Mouse (Mus musculus) heart, adult 9 months (tissue): ENCODE results near the gene Agr3.

Source experiments
- DNase-seq, 2 experiments: peaks; one replicate each; pipeline ENCODE4 v3.0.0; 2022; ENCODE audit warnings: low spot score in 2 of 2

Gene Agr3

GRCm38 (mm10) chr12:35925402-35925801 is at the start of gene Agr3:
Agr3 (plus strand) TSS chr12:35925620.
- no peak for DNase-seq

DNA sequence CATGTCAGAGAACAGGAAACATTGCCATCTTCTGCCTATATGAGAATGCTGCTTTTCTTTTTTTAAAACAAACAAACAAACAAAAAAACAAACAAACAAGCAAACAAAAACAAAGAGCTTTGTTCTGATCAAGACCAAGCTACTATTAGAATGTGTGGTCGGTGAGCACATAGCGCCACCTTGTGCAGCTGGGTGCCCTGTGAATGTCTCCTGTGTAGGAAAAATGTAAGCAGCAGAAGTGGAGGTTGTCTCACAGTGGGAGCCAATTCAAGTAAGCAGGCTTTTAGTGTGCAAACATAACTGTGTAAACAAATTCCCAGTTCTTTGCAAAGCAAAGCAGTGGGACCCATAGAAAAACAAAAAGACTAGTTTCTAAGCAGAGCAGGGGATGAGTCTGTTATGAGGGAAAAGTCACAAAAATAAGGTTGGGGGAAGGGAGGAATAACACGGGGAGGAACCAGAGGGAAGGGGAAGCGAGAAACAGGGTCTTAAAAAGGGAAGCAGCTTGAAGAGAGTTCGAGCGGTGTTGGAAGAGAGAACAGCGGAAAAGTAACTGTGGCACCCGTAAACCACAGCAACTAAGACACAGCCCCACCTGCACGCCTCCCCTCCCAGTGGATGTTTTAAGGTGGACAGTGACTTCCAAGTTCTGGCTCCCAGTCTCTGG is 40.4 kb upstream of the Agr3 start:
- peak; percentile 16 to 31 for DNase-seq

DNA sequence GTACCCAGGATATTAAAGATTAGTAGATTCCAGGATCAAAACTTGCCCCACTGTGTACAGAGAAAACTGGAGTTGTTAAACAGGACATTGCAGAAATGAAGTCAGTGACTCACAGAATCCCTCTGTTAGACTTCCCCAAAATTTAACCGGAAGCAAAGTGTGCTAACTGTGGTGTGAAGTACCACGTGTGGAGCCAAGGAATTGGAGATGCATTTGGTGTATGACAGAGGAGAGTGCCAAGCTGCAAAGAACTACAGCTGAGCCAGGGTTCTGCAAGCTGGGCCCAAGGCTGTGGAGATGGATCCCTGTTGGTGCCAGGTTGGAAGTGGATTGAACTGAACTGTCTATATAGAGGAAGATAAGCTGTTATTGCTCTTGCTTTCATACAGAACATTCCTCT is 36.0 kb upstream of the Agr3 start:
- no peak for DNase-seq

DNA sequence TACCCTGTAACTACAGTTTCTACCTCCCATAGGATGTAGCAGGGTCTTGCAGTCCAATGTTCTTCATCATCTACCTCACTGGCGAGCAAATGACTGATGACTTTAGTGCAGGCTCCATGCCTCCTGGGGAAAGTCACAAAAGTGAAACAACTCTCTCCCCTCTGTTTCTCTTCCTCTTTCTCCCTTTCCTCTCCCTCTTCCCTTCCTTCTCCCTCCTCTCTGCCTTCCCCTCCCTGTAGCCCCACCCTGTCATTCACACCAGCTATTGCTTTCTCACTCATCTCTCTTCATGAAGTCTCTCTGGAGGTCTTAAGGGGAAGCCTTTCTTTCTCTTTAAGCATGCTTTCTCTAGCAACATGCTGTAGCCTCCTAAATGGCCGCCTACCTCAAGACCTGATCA is 34.7 kb upstream of the Agr3 start:
- no peak for DNase-seq

GRCm38 (mm10) chr12:35894304-35894900 is 31.0 kb upstream of the Agr3 start:
- DNase-seq, result peak in 1 of 2 experiments; percentile 3

GRCm38 (mm10) chr12:35895875-35896763 is 29.3 kb upstream of the Agr3 start:
- peak in 1 of 2 experiments; percentile 15 for DNase-seq

GRCm38 (mm10) chr12:35896764-35897282 is 28.6 kb upstream of the Agr3 start:
- no peak for DNase-seq

DNA sequence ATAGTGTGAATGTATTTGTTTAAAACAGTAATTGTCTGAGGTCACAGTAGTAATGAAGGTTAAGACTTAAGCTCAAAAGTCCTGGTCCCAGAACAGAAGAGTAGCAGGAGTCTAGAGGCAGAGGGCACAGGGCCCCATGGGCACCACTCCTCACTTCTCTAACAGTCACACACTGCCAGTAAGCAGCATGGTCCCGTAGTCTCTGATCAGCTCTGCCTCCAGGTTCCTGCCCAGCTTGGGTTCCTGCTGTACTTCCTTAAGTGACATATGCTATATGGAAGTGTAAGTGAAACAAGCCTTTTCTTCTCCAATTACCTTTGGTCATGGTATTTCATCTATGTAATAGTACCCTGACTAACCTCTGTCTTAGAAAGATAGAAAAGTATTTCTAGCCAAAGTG is 14.8 kb upstream of the Agr3 start:
- DNase-seq, result no peak

DNA sequence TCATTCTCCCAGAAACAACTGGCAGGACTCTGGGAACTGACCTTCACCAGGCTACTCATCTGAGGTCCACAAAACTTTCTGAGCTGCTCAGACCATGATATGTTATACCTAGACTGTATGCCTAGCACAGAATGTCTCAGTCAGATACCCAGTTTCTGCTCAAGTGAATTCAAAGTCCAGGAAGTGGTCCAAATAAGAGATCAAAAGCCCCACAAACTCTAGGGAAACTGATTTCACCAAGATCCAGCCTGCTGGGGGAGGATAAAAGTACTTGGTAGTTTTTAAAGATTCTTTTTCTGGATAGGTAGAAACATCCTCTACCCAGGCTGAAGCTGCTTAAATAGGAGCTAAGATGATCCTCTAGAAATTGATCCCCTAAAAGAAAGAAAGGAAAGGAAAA is 9.6 kb upstream of the Agr3 start:
- DNase-seq, result no peak

- no peak for DNase-seq
Observed at GRCm38 (mm10) chr12:35916467-35916866, 9.0 kb upstream of the Agr3 start.

- no peak for DNase-seq
Observed at GRCm38 (mm10) chr12:35918031-35918430, 7.4 kb upstream of the Agr3 start.

GRCm38 (mm10) chr12:35927804-35928203 is 2.4 kb downstream of the Agr3 start:
- DNase-seq, result no peak

DNA sequence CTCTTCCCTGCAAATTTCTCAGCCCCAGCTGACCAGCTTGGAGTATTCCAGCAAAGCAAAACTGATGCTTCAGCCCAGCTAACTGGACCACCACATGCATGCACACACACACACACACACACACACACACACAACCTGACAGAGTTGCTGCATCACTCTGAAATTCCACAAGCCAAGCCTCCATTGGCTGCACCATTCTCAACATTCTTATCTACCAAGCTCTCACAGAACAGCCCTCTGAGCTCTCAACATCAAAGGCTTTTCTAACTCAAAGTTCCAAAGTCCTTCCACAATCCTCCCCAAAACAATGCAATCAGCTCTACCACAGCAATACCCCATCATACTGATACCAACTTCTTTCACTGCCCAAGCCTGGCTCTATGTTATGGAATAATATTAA is 7.4 kb downstream of the Agr3 start:
- no peak for DNase-seq

GRCm38 (mm10) chr12:35951757-35952156 is 26.3 kb downstream of the Agr3 start:
- no peak for DNase-seq

DNA sequence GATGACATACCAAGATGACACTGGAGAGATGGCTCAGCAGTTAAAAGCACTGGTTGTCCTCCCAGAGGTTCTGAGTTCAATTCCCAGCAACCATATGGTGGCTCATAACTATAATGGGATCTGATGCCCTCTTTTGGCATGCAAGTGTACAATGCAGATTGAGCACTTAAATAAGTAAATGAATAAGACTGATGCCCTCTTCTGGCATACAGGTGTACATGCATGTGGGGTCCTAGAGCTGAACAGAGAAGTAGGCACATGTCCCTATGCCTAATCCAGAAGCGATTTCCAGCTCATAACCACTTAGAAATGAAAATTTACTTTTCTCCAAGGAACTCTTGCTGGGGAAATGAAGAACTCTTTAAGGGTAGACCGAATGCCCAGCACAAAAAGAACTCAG is 31.8 kb downstream of the Agr3 start:
- DNase-seq, result no peak

DNA sequence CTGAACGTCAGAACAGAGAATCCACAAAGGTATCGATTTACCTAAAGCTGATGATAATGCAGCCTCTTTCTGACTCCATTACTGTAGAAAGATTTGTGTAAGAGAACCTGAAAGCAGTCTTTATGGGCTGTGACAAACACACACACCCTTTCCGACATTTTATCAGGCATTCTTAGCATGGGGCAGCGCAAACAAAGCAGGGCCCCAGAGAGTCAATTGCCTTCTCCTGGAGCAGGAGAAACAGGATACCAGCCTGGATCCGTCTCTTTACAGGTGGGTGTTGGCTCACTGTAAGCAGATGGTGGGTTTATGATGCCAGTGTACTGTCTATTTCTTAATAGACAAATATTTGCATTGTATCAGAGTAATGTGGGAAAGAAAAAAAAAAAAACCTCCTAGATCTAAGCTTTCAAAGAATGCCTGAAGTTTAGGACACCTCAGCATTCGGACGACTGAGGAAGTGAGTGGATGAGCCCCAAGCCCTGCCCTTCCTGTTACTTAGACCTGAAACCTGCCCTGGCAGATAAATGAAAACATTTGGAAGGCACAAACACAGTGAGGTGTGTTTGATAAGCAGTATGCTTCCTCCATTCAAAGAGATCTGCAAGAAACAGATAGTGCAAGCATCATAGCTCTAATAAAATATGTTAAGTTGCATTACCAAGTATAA is 40.8 kb downstream of the Agr3 start:
- no peak for DNase-seq

DNA sequence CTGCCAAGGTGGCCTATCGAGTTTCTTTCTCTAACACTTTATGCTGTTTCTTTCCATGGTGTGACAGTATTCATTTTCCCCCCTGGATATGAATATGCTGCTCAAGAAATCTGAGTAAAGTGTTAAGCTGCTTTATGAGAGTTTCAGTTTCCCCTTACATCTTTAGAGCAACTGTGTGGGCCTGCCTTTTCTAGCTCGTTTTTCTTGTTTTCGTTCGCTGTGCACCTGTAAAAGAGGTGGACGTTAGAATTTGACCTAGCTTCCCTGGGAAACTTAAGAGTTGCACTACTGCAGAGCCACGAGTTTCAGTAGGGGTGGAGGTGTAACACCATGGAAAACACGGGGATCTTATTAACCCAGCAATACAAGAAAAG is 41.3 kb downstream of the Agr3 start:
- DNase-seq, result no peak

DNA sequence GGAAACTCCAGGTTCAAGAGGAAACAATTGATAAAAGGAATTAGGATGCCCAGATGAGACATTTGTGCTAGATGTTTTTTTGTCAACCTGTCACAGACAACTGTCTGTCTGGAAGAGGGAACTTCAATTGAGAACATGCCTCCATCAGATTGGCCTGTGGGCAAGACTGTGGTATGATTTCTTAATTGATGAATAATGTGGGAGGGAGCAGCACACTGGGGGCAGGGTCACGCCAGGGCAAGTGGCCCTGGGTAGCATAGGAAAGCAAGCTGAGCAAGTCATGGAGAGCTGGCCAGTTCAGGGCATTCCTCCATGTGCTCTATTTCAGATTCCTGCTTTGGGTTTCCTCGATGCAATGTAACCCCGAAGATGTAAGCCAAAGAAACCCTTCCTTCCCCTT is 50.5 kb downstream of the Agr3 start:
- no peak for DNase-seq

GRCm38 (mm10) chr12:35977633-35978246 is 52.3 kb downstream of the Agr3 start:
- DNase-seq, result no peak

GRCm38 (mm10) chr12:35979625-35980024 is 54.2 kb downstream of the Agr3 start:
- DNase-seq, result no peak

DNA sequence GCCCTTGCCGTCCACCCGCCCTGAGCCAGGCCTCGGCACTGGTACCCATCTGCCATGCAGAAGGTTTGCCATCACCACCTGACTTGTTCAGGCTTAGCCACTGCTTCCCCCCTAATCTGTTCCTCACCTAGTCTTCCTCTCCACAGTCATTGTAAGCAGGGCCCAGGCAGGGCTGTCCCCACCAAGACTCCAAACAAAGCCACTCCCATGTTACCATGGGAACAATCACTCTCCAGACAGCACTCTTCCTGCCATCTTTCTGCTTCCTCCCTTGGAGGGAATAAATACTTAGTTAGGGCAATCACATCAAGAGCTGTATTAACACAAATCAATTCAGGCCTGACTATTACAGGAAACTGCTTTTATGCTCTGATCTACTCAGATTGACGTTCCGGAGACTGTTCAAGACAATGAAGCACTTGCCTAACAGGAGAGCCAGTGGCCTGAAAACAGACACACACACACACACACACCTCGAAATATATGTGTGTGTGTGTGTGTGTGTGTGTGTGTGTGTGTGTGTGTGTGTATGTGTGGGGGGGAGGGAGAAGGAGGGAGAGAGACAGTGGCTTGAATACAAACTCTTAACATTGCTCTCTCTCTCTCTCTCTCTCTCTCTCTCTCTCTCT is 56.4 kb downstream of the Agr3 start:
- DNase-seq, result peak; percentile 17 to 56
